Mouse (Mus musculus): ENCODE measurements around the gene Rhd.

- peak; percentile 78 for TF ChIP-seq CTCF (IDR thresholded peaks at IDR 0.05; ENCODE audit: borderline replicate concordance, control insufficient read depth, extremely low read depth, insufficient read depth, low read length, poor library complexity)
- TF ChIP-seq POLR2A (IDR thresholded peaks at IDR 0.05; ENCODE audit: control insufficient read depth, extremely low read depth, insufficient read depth, low read length, poor library complexity), result no peak
These were observed 18.9 kb downstream of the Rhd start for GRCm38 (mm10) chr4:134883266-134883665.
